In genomic region chrX:106717160-106717559, GRCm38 (mm10) we compare ENCODE assay signal across 12 mouse cellular contexts.
A peak's percentile ranks its signal among the peaks of the same experiment; 100 is the strongest.
DNase-seq lines count a peak whose midpoint lies in the region; ATAC-seq lines count a peak whose summit lies in the region.
"Had no signal": no experiment of that assay in that cellular context is flagged by ENCODE, and none has a peak within 500 bp of the region (broad histone marks: within the 10 kb centered on the region; RNA-seq: fewer than 3 reads in every experiment).

No protein-coding gene starts in this region.

- no peaks in the 10 kb centered on the region for H3K9me3 ChIP-seq in embryonic facial prominence, embryonic 14.5 days (ENCODE audit: control insufficient read depth, low read length)
- H3K9me3 ChIP-seq in embryonic facial prominence, embryonic 10.5 days, result no peaks in the 10 kb centered on the region
- H3K9me3 ChIP-seq in kidney, embryonic 16.5 days (ENCODE audit: low read length), result no peaks in the 10 kb centered on the region
- H3K9me3 ChIP-seq: limb, embryonic 13.5 days; midbrain, embryonic 12.5 days had no signal

- no peak overlapping the region for H3K4me3 ChIP-seq in embryonic facial prominence, embryonic 14.5 days (ENCODE audit: low read depth, low read length)
- no peak overlapping the region for H3K4me3 ChIP-seq in embryonic facial prominence, embryonic 10.5 days
- H3K4me3 ChIP-seq in kidney, embryonic 16.5 days (ENCODE audit: low read length), result no peak overlapping the region
- H3K4me3 ChIP-seq: limb, embryonic 13.5 days; midbrain, embryonic 12.5 days had no signal

- H3K27me3 ChIP-seq in embryonic facial prominence, embryonic 14.5 days (replicated peaks; ENCODE audit: control insufficient read depth, insufficient read depth, low read length), result no peaks in the 10 kb centered on the region
- H3K27me3 ChIP-seq in embryonic facial prominence, embryonic 10.5 days (replicated peaks; ENCODE audit: low read depth, poor library complexity, severe bottlenecking), result no peaks in the 10 kb centered on the region
- no peaks in the 10 kb centered on the region for H3K27me3 ChIP-seq in kidney, embryonic 16.5 days (ENCODE audit: insufficient read depth, low read length)
- H3K27me3 ChIP-seq: limb, embryonic 13.5 days; midbrain, embryonic 12.5 days had no signal

- 38% methylated on average over 2 of the region's 2 CpGs for WGBS in embryonic facial prominence, embryonic 14.5 days
- 38% methylated on average over 2 of the region's 2 CpGs for WGBS in embryonic facial prominence, embryonic 10.5 days
- WGBS in kidney, embryonic 16.5 days, result 22% methylated on average over 2 of the region's 2 CpGs

- ATAC-seq in embryonic facial prominence, embryonic 14.5 days (ENCODE audit: low read depth), result no peak
- ATAC-seq in kidney, embryonic 16.5 days (ENCODE audit: low FRiP score, low TSS enrichment), result peak; percentile 91
- ATAC-seq: hindbrain, embryonic 16.5 days had no signal

- no peak overlapping the region for H3K4me2 ChIP-seq in embryonic facial prominence, embryonic 14.5 days (ENCODE audit: low read depth, low read length)
- no peak overlapping the region for H3K4me2 ChIP-seq in kidney, embryonic 16.5 days (replicated peaks; ENCODE audit: low read depth, low read length)
- H3K4me2 ChIP-seq: limb, embryonic 13.5 days; midbrain, embryonic 12.5 days had no signal

- peak; percentile 0 for DNase-seq in embryonic facial prominence, embryonic 14.5 days (ENCODE audit: low spot score)
- DNase-seq in embryonic facial prominence, embryonic 10.5 days (ENCODE audit: low spot score), result no peak
- peak; percentile 2 for DNase-seq in urinary bladder, postnatal 14 days (ENCODE audit: low spot score)
- DNase-seq in urinary bladder, postnatal 10 days (ENCODE audit: low spot score), result no peak
- no peak for DNase-seq in right cerebral cortex, postnatal 14 days
- DNase-seq in T-cell, adult 2 months (ENCODE audit: low spot score), result no peak
- DNase-seq in cerebellum, adult 9-11 months, result no peak
- DNase-seq: adrenal gland, postnatal 14 days had no signal

- H3K4me1 ChIP-seq in embryonic facial prominence, embryonic 14.5 days (ENCODE audit: control insufficient read depth, insufficient read depth, low read length), result no peaks in the 10 kb centered on the region
- no peaks in the 10 kb centered on the region for H3K4me1 ChIP-seq in embryonic facial prominence, embryonic 10.5 days
- H3K4me1 ChIP-seq in kidney, embryonic 16.5 days (ENCODE audit: insufficient read depth, low read length), result no peaks in the 10 kb centered on the region
- H3K4me1 ChIP-seq: limb, embryonic 13.5 days; midbrain, embryonic 12.5 days had no signal

- no peak overlapping the region for H3K27ac ChIP-seq in embryonic facial prominence, embryonic 14.5 days (replicated peaks; ENCODE audit: low read depth, low read length)
- no peak overlapping the region for H3K27ac ChIP-seq in embryonic facial prominence, embryonic 10.5 days (replicated peaks)
- no peak overlapping the region for H3K27ac ChIP-seq in kidney, embryonic 16.5 days (ENCODE audit: low read length)
- H3K27ac ChIP-seq: limb, embryonic 13.5 days; midbrain, embryonic 12.5 days had no signal

- no peak overlapping the region for H3K9ac ChIP-seq in embryonic facial prominence, embryonic 14.5 days (ENCODE audit: low read depth, low read length)
- no peak overlapping the region for H3K9ac ChIP-seq in kidney, embryonic 16.5 days (replicated peaks; ENCODE audit: low read length)
- H3K9ac ChIP-seq: limb, embryonic 13.5 days; midbrain, embryonic 12.5 days had no signal

- H3K36me3 ChIP-seq in embryonic facial prominence, embryonic 14.5 days (ENCODE audit: control insufficient read depth, insufficient read depth, low read length), result no peaks in the 10 kb centered on the region
- H3K36me3 ChIP-seq in embryonic facial prominence, embryonic 10.5 days (replicated peaks), result no peaks in the 10 kb centered on the region
- no peaks in the 10 kb centered on the region for H3K36me3 ChIP-seq in kidney, embryonic 16.5 days (ENCODE audit: insufficient read depth, low read length)
- H3K36me3 ChIP-seq: limb, embryonic 13.5 days; midbrain, embryonic 12.5 days had no signal

Comparison
In these comparisons a context has a peak if more than half of its experiments do, and no peak if none do; other contexts are left out.
1. DNase-seq: peak in embryonic facial prominence, embryonic 14.5 days (single experiment) and urinary bladder, postnatal 14 days (single experiment); none in embryonic facial prominence, embryonic 10.5 days (single experiment), urinary bladder, postnatal 10 days (single experiment), right cerebral cortex, postnatal 14 days (single experiment), T-cell, adult 2 months (single experiment) and cerebellum, adult 9-11 months (single experiment).